Mouse (Mus musculus) heart, adult 10 weeks (tissue): ENCODE measurements around the gene 9130008F23Rik. TPM values are rescaled to one million over a fixed set of nuclear protein-coding genes. Genes with fewer than 3 reads are reported as not detected.

Experiments used
- polyA plus RNA-seq: library from polyadenylated mRNA; stranded (reverse); fragments of 350-450 nt; fragmentation: Illumina TruSeq; extraction: RNeasy Lipid Tissue Mini Kit (QIAGEN cat#74804); gene quantifications from one replicate; pipeline ENCODE4 v1.2.3, GENCODE M21; 2014; ENCODE audit warnings: low read depth, low replicate concordance

9130008F23Rik gene
- 0.89 TPM for polyA plus RNA-seq

DNA sequence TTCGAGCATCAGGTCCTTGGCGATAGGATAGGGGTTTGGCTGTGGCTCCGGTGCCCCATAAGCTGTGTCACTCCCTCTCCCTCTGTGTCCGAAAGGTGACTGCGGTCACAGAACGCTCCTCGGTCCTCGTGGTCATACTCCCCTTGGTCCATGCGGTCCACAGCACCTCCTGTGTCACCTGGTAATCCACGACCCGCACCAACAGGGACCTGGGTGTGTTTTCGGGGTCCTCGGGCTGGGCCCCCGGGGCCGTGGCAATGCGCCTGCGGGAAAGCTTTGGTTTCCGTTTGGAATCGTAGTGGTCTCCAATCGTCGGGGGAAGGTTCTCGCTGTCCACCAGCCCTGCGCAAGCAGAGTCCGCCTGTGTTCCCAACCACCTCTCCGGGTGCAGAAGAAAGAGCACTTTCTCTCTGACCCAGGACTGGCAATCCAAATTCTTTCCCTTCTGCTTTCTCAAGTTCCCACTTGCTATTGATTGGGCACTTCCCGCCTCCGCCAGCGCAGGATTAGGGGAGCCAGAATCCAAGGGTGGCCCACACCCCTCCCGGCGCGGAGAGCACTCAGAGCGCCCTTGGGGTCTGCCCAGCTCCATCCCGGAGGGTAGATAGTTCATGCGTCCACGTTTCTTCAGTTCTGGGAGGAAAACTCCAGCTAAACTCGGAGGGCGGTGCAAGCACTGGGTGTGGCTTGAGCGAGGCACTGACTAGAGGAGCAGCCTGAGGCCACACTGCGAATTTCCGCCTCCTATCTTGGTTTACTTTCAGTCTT lies at the start of gene 9130008F23Rik:
9130008F23Rik (minus strand) TSS at position 636 of the 768 bp plus-strand sequence.

GRCm38 (mm10) chr17:40914250-40914649 lies 33.9 kb upstream of the 9130008F23Rik start, which contains the start of gene Glyatl3:
Gene Glyatl3, minus strand, starts transcription at chr17:40914350.

Other genes starting within 250 kb of the 9130008F23Rik start
- gene Esp3, start 248.5 kb downstream of the 9130008F23Rik start, polyA plus RNA-seq: not detected
- not detected for gene Esp1, start 153.4 kb downstream of the 9130008F23Rik start, polyA plus RNA-seq
- gene Crisp2, start 73.6 kb downstream of the 9130008F23Rik start, polyA plus RNA-seq: not detected
- not detected for gene Rhag, start 69.4 kb downstream of the 9130008F23Rik start, polyA plus RNA-seq
- not detected for gene Glyatl3, start 33.8 kb upstream of the 9130008F23Rik start, polyA plus RNA-seq
- 94.2 TPM for gene Mut, start 54.1 kb upstream of the 9130008F23Rik start, polyA plus RNA-seq
- 8.7 TPM for gene Cenpq, start 54.5 kb upstream of the 9130008F23Rik start, polyA plus RNA-seq